Mouse (Mus musculus): ENCODE results near the gene Trim12a. TPM values are rescaled to one million over a fixed set of nuclear protein-coding genes. Genes with fewer than 3 reads are reported as not detected.
"Not testable (repeated sequence)": the region's sequence is repeated elsewhere in the genome, so short reads cannot be mapped to it uniquely, and the experiment has no call there.

The Trim12a gene
- total RNA-seq (2014; rRNA removed) (0.69 and 4.1 TPM in 2 replicates), polyA plus RNA-seq (2015; fragmentation: Nextera tagmentation; extraction: Ambion mirVana) (1.4 and 1.7 TPM in 2 replicates)

- H3K4me1 ChIP-seq (ENCODE audit: insufficient read depth); H3K36me3 ChIP-seq (ENCODE audit: insufficient read depth); H3K27ac ChIP-seq (ENCODE audit: low read depth, low read length); H3K27me3 ChIP-seq (ENCODE audit: insufficient read depth, low read length); H3K9ac ChIP-seq; H3K9me3 ChIP-seq (ENCODE audit: low read length); DNase-seq: not testable (repeated sequence)
- 31% methylated on average over 4 of the region's 4 CpGs for WGBS
- peak; percentile 67 for ATAC-seq
- H3K4me2 ChIP-seq (ENCODE audit: low read depth), result peak within 1 kb of the TSS; percentile 18; the same call in 1 of the 2 replicates
- H3K4me3 ChIP-seq (ENCODE audit: low read depth, low read length), result peak within 1 kb of the TSS; percentile 8; the same call in 1 of the 2 replicates
Observed at GRCm38 (mm10) chr7:104315369-104316080, at the start of gene Trim12a. Trim12a (minus strand) TSS chr7:104315466.

DNA sequence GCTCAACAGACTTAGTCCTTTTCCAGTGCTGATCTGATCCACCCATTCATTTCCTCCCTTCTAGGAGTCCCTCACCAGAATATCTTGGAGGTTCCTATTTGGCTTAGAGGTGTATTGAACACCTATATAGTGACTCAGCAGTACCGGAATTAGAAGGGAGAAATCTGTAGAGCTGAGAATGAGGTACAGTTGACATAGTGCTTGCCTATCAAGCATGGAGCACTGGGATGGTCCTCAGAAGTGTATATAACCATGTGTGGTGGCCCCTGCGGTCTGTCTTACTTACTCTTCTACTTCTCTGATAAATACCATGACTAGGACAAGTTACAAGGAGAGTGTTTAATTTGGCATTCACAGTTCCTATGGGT, 38.3 kb upstream of the Trim12a start:
- H3K4me2 ChIP-seq (ENCODE audit: low read depth), result no peak overlapping the region
- DNase-seq (no peak), ATAC-seq (no peak)
- no peak overlapping the region for H3K27ac ChIP-seq (ENCODE audit: low read depth, low read length)
- TF ChIP-seq CTCF (IDR thresholded peaks at IDR 0.05; ENCODE audit: low read depth), result no peak
- no peak overlapping the region for H3K9ac ChIP-seq
- 70% methylated on average over 2 of the region's 2 CpGs for WGBS
- no peaks in the 10 kb centered on the region for H3K9me3 ChIP-seq (ENCODE audit: low read length)
- no peaks in the 10 kb centered on the region for H3K4me1 ChIP-seq (ENCODE audit: insufficient read depth)
- no peaks in the 10 kb centered on the region for H3K36me3 ChIP-seq (ENCODE audit: insufficient read depth)
- H3K4me3 ChIP-seq (ENCODE audit: low read depth, low read length), result no peak overlapping the region
- H3K27me3 ChIP-seq (ENCODE audit: insufficient read depth, low read length), result no peaks in the 10 kb centered on the region

- DNase-seq (peak; percentile 11), ATAC-seq (peak; percentile 97)
- 6% methylated on average over 14 of the region's 14 CpGs for WGBS
- Histone ChIP-seq H3K9ac (no peak within 1 kb of the TSS), H3K27me3 (ENCODE audit: insufficient read depth, low read length) (no peaks in the 10 kb centered on the region), H3K36me3 (ENCODE audit: insufficient read depth) (no peaks in the 10 kb centered on the region), H3K27ac (ENCODE audit: low read depth, low read length) (no peak within 1 kb of the TSS), H3K4me1 (ENCODE audit: insufficient read depth) (no peaks in the 10 kb centered on the region), H3K4me2 (ENCODE audit: low read depth) (peak within 1 kb of the TSS; percentile 27; the same call in 1 of the 2 replicates), H3K4me3 (ENCODE audit: low read depth, low read length) (peak within 1 kb of the TSS; percentile 25), H3K9me3 (ENCODE audit: low read length) (no peaks in the 10 kb centered on the region)
- TF ChIP-seq CTCF (IDR thresholded peaks at IDR 0.05; ENCODE audit: low read depth), result no peak
Observed at GRCm38 (mm10) chr7:104352717-104353599, 37.7 kb upstream of the Trim12a start, which contains the start of gene Trim12c. Trim12c (minus strand) TSS chr7:104353362.

DNA sequence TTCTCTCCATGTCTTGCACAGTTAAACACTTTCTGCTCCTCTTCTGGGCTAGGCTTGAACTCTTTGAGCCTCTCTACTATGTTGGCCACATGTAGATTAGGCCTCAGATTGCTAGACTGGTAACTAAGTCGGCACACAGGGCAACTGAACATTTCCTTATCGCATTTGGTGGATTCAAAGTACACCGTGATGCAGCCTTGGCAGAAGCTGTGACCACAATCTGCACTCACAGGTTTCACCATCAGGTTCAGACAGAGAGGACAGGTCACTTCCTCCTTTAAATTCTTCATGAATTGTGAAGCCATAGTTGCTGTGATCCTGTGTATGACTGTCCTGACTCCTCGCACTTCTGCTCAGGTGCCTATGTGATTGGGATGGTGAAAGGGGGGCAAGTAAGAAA, 32.8 kb upstream of the Trim12a start:
- not testable (repeated sequence) for H3K9me3 ChIP-seq (ENCODE audit: low read length); ATAC-seq; H3K27me3 ChIP-seq (ENCODE audit: insufficient read depth, low read length); H3K9ac ChIP-seq; H3K4me3 ChIP-seq (ENCODE audit: low read depth, low read length); H3K27ac ChIP-seq (ENCODE audit: low read depth, low read length); H3K4me2 ChIP-seq (ENCODE audit: low read depth); DNase-seq; H3K36me3 ChIP-seq (ENCODE audit: insufficient read depth); H3K4me1 ChIP-seq (ENCODE audit: insufficient read depth)
- WGBS, result 89% methylated on average over 4 of the region's 4 CpGs

- not testable (repeated sequence) for H3K4me1 ChIP-seq (ENCODE audit: insufficient read depth); H3K36me3 ChIP-seq (ENCODE audit: insufficient read depth); H3K9ac ChIP-seq; H3K4me2 ChIP-seq (ENCODE audit: low read depth); DNase-seq; H3K27me3 ChIP-seq (ENCODE audit: insufficient read depth, low read length); H3K4me3 ChIP-seq (ENCODE audit: low read depth, low read length); ATAC-seq; H3K9me3 ChIP-seq (ENCODE audit: low read length); H3K27ac ChIP-seq (ENCODE audit: low read depth, low read length)
- WGBS, result 77% methylated on average over 2 of the region's 4 CpGs
Observed at GRCm38 (mm10) chr7:104340744-104341143, 25.5 kb upstream of the Trim12a start.

- H3K9me3 ChIP-seq (ENCODE audit: low read length); H3K36me3 ChIP-seq (ENCODE audit: insufficient read depth); H3K4me2 ChIP-seq (ENCODE audit: low read depth); H3K4me3 ChIP-seq (ENCODE audit: low read depth, low read length); H3K4me1 ChIP-seq (ENCODE audit: insufficient read depth); H3K9ac ChIP-seq; H3K27ac ChIP-seq (ENCODE audit: low read depth, low read length); DNase-seq; ATAC-seq; H3K27me3 ChIP-seq (ENCODE audit: insufficient read depth, low read length): not testable (repeated sequence)
- WGBS, result 90% methylated on average over 3 of the region's 3 CpGs
Observed at GRCm38 (mm10) chr7:104335547-104335946, 20.3 kb upstream of the Trim12a start.

- H3K4me2 ChIP-seq (ENCODE audit: low read depth); H3K27ac ChIP-seq (ENCODE audit: low read depth, low read length); ATAC-seq; H3K4me1 ChIP-seq (ENCODE audit: insufficient read depth); H3K27me3 ChIP-seq (ENCODE audit: insufficient read depth, low read length); H3K9me3 ChIP-seq (ENCODE audit: low read length); H3K36me3 ChIP-seq (ENCODE audit: insufficient read depth); DNase-seq; H3K4me3 ChIP-seq (ENCODE audit: low read depth, low read length); H3K9ac ChIP-seq: not testable (repeated sequence)
- 97% methylated on average over 2 of the region's 2 CpGs for WGBS
Observed at GRCm38 (mm10) chr7:104329171-104329570, 13.9 kb upstream of the Trim12a start, which contains the start of gene Trim34b. Trim34b (plus strand) TSS chr7:104329471.

All from forebrain, postnatal 0 days (tissue).